Mouse (Mus musculus) kidney, adult 8-10 months (tissue): Measurements from ENCODE around the gene Lrrc75a.

Experiments used
- DNase-seq, 2 experiments: peaks; one replicate each; pipeline ENCODE4 v3.0.0; 2022

Gene Lrrc75a

GRCm38 (mm10) chr11:62587034-62587433 is 61.3 kb downstream of the Lrrc75a start:
- DNase-seq, result no peak

GRCm38 (mm10) chr11:62584671-62585206 is 63.6 kb downstream of the Lrrc75a start:
- DNase-seq, result no peak

- peak in 1 of 2 experiments; percentile 46 for DNase-seq
These were observed 65.3 kb downstream of the Lrrc75a start for GRCm38 (mm10) chr11:62583031-62583430.

- DNase-seq, result no peak
These were observed 71.7 kb downstream of the Lrrc75a start for GRCm38 (mm10) chr11:62576530-62577152.

- DNase-seq, result no peak
These were observed 72.5 kb downstream of the Lrrc75a start for GRCm38 (mm10) chr11:62575659-62576438.

- DNase-seq, result peak; percentile 67 to 89
These were observed 73.0 kb downstream of the Lrrc75a start for GRCm38 (mm10) chr11:62575297-62575658.

- no peak for DNase-seq
These were observed 73.6 kb downstream of the Lrrc75a start for GRCm38 (mm10) chr11:62574703-62575085.

GRCm38 (mm10) chr11:62573959-62574702 is 74.2 kb downstream of the Lrrc75a start, which contains the start of gene Trpv2:
Gene Trpv2, plus strand, starts transcription at chr11:62574486.
- DNase-seq, result no peak

- DNase-seq, result no peak
These were observed 80.0 kb downstream of the Lrrc75a start for GRCm38 (mm10) chr11:62568300-62568699.

GRCm38 (mm10) chr11:62566211-62566610 is 82.1 kb downstream of the Lrrc75a start:
- DNase-seq, result no peak

- DNase-seq, result no peak
These were observed 82.6 kb downstream of the Lrrc75a start for GRCm38 (mm10) chr11:62565747-62566146.

- no peak for DNase-seq
These were observed 84.7 kb downstream of the Lrrc75a start for GRCm38 (mm10) chr11:62563590-62563989.

GRCm38 (mm10) chr11:62560463-62561016 is 87.8 kb downstream of the Lrrc75a start:
- no peak for DNase-seq

GRCm38 (mm10) chr11:62558961-62559646 is 89.2 kb downstream of the Lrrc75a start:
- DNase-seq, result peak; percentile 90 to 93

GRCm38 (mm10) chr11:62558152-62558551 is 90.2 kb downstream of the Lrrc75a start:
- DNase-seq, result no peak

GRCm38 (mm10) chr11:62557205-62557604 is 91.1 kb downstream of the Lrrc75a start:
- DNase-seq, result peak; percentile 59 to 75

GRCm38 (mm10) chr11:62555896-62556412 is 92.4 kb downstream of the Lrrc75a start:
- no peak for DNase-seq

GRCm38 (mm10) chr11:62554934-62555517 is 93.3 kb downstream of the Lrrc75a start:
- DNase-seq, result no peak
